Mouse (Mus musculus) C2C12 (cell line): ENCODE measurements around the gene Brsk1. TPM values are rescaled to one million over a fixed set of nuclear protein-coding genes. Genes with fewer than 3 reads are reported as not detected.

Source experiments
- H3K27me3 ChIP-seq: one replicate; pipeline ENCODE4 v1.6.1; 2011; ENCODE audit not compliant: control insufficient read depth, insufficient read depth, insufficient read length
- H3K36me3 ChIP-seq: one replicate; pipeline ENCODE4 v1.6.1; 2011; ENCODE audit not compliant: control insufficient read depth, insufficient read depth
- H3K4me3 ChIP-seq: one replicate; pipeline ENCODE4 v1.5.1; 2011; ENCODE audit warnings: mild to moderate bottlenecking, control low read depth; ENCODE audit not compliant: poor library complexity, insufficient read depth, severe bottlenecking
- H3K79me2 ChIP-seq: one replicate; pipeline ENCODE4 v1.6.1; 2011; ENCODE audit not compliant: control insufficient read depth, insufficient read depth
- H3K79me3 ChIP-seq: one replicate; pipeline ENCODE4 v1.6.1; 2011; ENCODE audit warnings: low read depth, control low read depth
- H3ac ChIP-seq: one replicate; pipeline ENCODE3; 2011; ENCODE audit warnings: low read depth; ENCODE audit not compliant: control insufficient read depth, insufficient read length
- CEBPB ChIP-seq: IDR thresholded peaks from one replicate; pipeline ENCODE4 v1.6.1; 2011; ENCODE audit warnings: low read depth, mild to moderate bottlenecking, control low read depth, moderate library complexity
- CTCF ChIP-seq: IDR thresholded peaks from one replicate; pipeline ENCODE4 v1.5.1; 2011; ENCODE audit not compliant: control insufficient read depth, insufficient read depth, insufficient read length
- FOSL1 ChIP-seq: IDR thresholded peaks from one replicate; pipeline ENCODE4 v1.8.0; 2011; ENCODE audit warnings: mild to moderate bottlenecking, low read length; ENCODE audit not compliant: poor library complexity, insufficient read depth, severe bottlenecking
- MAX ChIP-seq: IDR thresholded peaks from one replicate; pipeline ENCODE4 v1.6.1; 2011; ENCODE audit warnings: mild to moderate bottlenecking, control low read depth
- MYOD1 ChIP-seq: IDR thresholded peaks from one replicate; pipeline ENCODE4 v1.6.1; 2011; ENCODE audit warnings: low read depth; ENCODE audit not compliant: control insufficient read depth, insufficient read length
- MYOG ChIP-seq: IDR thresholded peaks from one replicate; pipeline ENCODE4 v1.6.1; 2011; ENCODE audit not compliant: control insufficient read depth, insufficient read length; ENCODE audit errors: extremely low read depth
- USF1 ChIP-seq: IDR thresholded peaks from one replicate; pipeline ENCODE4 v1.6.1; 2011; ENCODE audit warnings: low read depth, mild to moderate bottlenecking, control low read depth, moderate library complexity
- polyA plus RNA-seq: library from polyadenylated mRNA; unstranded; fragments of >200 nt; fragmentation: generic; extraction: Trizol; gene quantifications from one replicate; pipeline ENCODE4 v1.2.1, GENCODE M21; 2012; ENCODE audit warnings: missing spikeins

Brsk1 gene
- polyA plus RNA-seq, 1 experiment: 15.3 TPM

GRCm38 (mm10) chr7:4659911-4660443 is 30.4 kb upstream of the Brsk1 start:
- peaks cover 38% of the 10 kb centered on the region for H3K79me2 ChIP-seq
- H3ac ChIP-seq: no peak overlapping the region
- H3K27me3 ChIP-seq: no peaks in the 10 kb centered on the region
- TF ChIP-seq MYOG (no peak), MYOD1 (no peak), CTCF (no peak), CEBPB (no peak), USF1 (no peak), MAX (no peak), FOSL1 (no peak)
- H3K79me3 ChIP-seq: peaks cover 32% of the 10 kb centered on the region
- H3K4me3 ChIP-seq: no peak overlapping the region
- H3K36me3 ChIP-seq: no peaks in the 10 kb centered on the region

- H3K36me3 ChIP-seq: peaks cover 4% of the 10 kb centered on the region
- TF ChIP-seq MAX (no peak), CTCF (no peak), MYOG (no peak), MYOD1 (no peak), USF1 (no peak), CEBPB (no peak), FOSL1 (no peak)
Measured at GRCm38 (mm10) chr7:4663179-4663578, 27.2 kb upstream of the Brsk1 start.

DNA sequence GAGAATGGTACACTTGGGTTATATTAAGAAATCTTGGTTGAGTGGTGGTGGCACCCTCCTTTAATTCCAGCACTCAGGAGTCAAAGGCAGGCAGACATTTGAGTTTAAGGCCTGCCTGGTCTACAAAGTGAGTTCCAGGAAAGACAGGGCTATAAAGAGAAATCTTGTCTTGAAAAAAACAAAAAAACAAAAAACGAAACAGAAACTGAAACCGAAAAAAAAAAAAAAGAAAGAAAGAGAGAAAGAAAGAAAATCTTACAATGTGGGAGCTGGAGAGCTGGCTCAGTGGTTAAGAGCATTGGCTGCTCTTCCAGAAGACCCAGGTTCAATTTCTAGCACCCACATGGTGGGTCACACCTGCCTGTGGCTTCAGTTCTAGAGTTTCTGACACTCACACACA is 26.7 kb upstream of the Brsk1 start:
- Histone ChIP-seq H3K79me3 (no peaks in the 10 kb centered on the region), H3K27me3 (no peaks in the 10 kb centered on the region), H3ac (no peak overlapping the region), H3K4me3 (no peak overlapping the region), H3K36me3 (peaks cover 4% of the 10 kb centered on the region), H3K79me2 (peaks cover under 1% of the 10 kb centered on the region)
- no peak for TF ChIP-seq MYOG
- TF ChIP-seq CTCF: no peak
- no peak for TF ChIP-seq USF1
- TF ChIP-seq MAX: no peak
- TF ChIP-seq FOSL1: no peak
- TF ChIP-seq MYOD1: no peak
- TF ChIP-seq CEBPB: no peak

More at GRCm38 (mm10) chr7:4663179-4663578, 27.2 kb upstream of the Brsk1 start:
- Histone ChIP-seq H3K27me3 (no peaks in the 10 kb centered on the region), H3K79me2 (peaks cover 6% of the 10 kb centered on the region), H3ac (no peak overlapping the region), H3K79me3 (peaks cover 1% of the 10 kb centered on the region), H3K4me3 (no peak overlapping the region)

GRCm38 (mm10) chr7:4666871-4667270 is 23.5 kb upstream of the Brsk1 start:
- Histone ChIP-seq H3K79me3 (no peaks in the 10 kb centered on the region), H3K27me3 (no peaks in the 10 kb centered on the region), H3K36me3 (peaks cover 4% of the 10 kb centered on the region), H3K4me3 (no peak overlapping the region), H3ac (no peak overlapping the region), H3K79me2 (no peaks in the 10 kb centered on the region)
- TF ChIP-seq FOSL1 (no peak), MAX (no peak), CTCF (no peak), USF1 (no peak), CEBPB (no peak), MYOG (no peak), MYOD1 (no peak)

DNA sequence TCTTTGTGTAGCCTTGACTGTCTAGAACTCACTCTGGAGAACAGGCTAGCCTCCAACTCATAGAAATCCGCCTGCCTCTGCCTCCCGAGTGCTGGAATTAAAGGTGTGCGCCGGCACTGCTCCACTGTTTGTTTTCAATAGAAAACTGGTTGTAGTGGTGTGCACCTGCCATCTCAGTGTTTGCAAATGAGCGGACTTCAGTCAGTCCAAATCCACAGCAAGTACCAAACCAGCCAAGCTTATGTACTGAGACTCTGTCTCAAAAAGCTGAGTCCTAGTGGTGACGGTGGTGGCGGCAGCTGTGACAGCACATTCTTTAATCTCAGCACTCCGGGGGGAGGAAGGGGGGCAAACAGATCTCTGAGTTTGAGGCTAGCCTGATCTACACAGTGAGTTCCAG is 21.9 kb upstream of the Brsk1 start:
- H3K27me3 ChIP-seq: no peaks in the 10 kb centered on the region
- no peak overlapping the region for H3K4me3 ChIP-seq
- no peaks in the 10 kb centered on the region for H3K79me3 ChIP-seq
- no peaks in the 10 kb centered on the region for H3K79me2 ChIP-seq
- TF ChIP-seq MYOD1 (no peak), CEBPB (no peak), MYOG (no peak), CTCF (no peak), MAX (no peak), FOSL1 (no peak), USF1 (no peak)
- peaks cover 4% of the 10 kb centered on the region for H3K36me3 ChIP-seq
- no peak overlapping the region for H3ac ChIP-seq

DNA sequence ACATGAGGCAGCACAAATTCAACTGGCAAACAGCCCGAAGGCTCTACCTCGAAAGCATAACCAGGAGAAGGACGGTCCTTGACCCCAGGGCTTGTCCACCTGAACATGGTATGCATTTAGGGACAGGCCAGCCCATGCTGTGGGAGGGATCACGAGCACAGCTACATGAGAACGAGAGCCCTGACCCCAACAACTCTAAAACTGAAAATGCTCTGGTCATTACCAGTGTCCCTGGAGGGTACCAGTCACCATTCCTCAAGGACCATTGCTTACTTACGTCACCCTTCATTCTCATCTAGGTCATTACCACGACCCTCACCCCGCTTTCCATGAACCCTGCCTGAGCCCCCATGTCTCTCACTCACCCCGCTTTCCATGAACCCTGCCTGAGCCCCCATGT is 21.2 kb upstream of the Brsk1 start:
- Histone ChIP-seq H3K79me3 (no peaks in the 10 kb centered on the region), H3K4me3 (no peak overlapping the region), H3K27me3 (no peaks in the 10 kb centered on the region), H3ac (no peak overlapping the region), H3K79me2 (no peaks in the 10 kb centered on the region), H3K36me3 (peaks cover 4% of the 10 kb centered on the region)
- no peak for TF ChIP-seq USF1
- no peak for TF ChIP-seq MYOG
- no peak for TF ChIP-seq CTCF
- TF ChIP-seq CEBPB: no peak
- TF ChIP-seq FOSL1: no peak
- TF ChIP-seq MYOD1: no peak
- no peak for TF ChIP-seq MAX
